Mouse (Mus musculus) thymus, adult 2 months (tissue): Measurements from ENCODE around the gene Dab1.

ENCODE experiments used
- CTCF ChIP-seq: fragments of 200-500 bp; IDR thresholded peaks from 2 replicates; pipeline ENCODE4 v1.5.1; 2012; ENCODE audit warnings: mild to moderate bottlenecking, control low read depth, low read length, moderate library complexity, borderline replicate concordance; ENCODE audit not compliant: control insufficient read depth, poor library complexity, insufficient read depth; ENCODE audit errors: extremely low read depth
- POLR2A ChIP-seq: fragments of 200-500 bp; IDR thresholded peaks from 2 replicates; pipeline ENCODE4 v1.6.1; 2012; ENCODE audit warnings: mild to moderate bottlenecking, low read length, control low read depth, moderate library complexity; ENCODE audit not compliant: control insufficient read depth, poor library complexity, insufficient read depth; ENCODE audit errors: extremely low read depth

DNA sequence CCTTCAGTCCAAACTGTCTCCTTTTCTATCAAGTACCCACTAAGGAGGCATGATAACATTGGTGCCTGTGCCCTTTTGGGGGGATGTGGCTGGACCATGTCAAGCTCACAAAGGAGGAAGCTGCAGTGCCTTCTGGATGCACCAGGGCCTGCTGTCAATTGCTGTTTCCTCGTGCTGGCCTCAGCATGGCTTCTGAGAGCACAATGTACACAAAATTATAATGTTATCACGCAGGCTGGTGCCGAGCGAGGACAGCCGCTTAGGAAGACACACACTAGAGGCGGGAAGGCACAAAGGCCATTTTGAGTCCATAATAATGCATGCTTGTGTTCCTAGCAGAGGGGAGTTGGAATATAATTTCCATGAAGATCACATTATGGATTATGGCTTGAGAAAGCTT is 81.2 kb downstream of the Dab1 start:
- TF ChIP-seq CTCF (no peak), POLR2A (no peak)
